Mouse (Mus musculus) frontal cortex, adult 2 months (tissue): Measurements from ENCODE around the gene B9d1. TPM values are rescaled to one million over a fixed set of nuclear protein-coding genes. Genes with fewer than 3 reads are reported as not detected.

Experiments
- DNase-seq, 2 experiments: peaks; one replicate each; pipeline ENCODE4 v3.0.0; 2022; ENCODE audit warnings: low spot score in 1 of 2; ENCODE audit errors: extremely low spot score in 1 of 2
- polyA plus RNA-seq: library from polyadenylated mRNA; depleted of rRNA; stranded (reverse); fragments of >200 nt; gene quantifications from 2 replicates; pipeline ENCODE4 v1.2.3, GENCODE M21; 2012; rRNA removed

Gene B9d1
- polyA plus RNA-seq: 46.8 and 50.6 TPM in 2 replicates

DNA sequence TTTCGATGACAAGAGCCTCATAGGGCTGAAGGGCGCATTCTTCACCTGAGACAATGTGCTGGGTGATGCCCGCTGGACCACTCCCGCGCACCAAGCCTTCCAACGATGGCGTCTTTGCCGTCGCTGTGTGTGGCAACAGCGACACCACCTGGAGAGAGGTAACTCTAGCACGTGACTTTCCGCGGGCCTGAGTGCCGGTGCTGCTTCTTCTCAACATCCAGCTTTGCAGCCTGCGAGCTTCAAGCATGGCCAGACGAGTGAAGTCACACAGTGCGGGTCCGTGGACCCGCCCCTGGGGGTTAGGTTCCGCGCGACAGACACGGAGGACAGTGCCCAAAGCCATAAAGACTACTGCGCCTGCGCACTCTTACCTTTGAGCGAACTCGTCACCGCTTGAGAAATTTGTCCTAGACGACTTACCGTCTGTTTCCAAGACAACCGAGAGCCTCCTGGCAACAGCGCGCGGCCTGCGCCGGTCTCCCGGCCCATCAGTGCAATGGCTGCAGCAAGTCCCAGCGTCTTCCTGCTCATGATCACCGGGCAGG is at the start of gene B9d1:
Gene B9d1, plus strand, starts transcription at position 432 of the 545 bp plus-strand sequence.
- peak; percentile 97 to 100 for DNase-seq

DNA sequence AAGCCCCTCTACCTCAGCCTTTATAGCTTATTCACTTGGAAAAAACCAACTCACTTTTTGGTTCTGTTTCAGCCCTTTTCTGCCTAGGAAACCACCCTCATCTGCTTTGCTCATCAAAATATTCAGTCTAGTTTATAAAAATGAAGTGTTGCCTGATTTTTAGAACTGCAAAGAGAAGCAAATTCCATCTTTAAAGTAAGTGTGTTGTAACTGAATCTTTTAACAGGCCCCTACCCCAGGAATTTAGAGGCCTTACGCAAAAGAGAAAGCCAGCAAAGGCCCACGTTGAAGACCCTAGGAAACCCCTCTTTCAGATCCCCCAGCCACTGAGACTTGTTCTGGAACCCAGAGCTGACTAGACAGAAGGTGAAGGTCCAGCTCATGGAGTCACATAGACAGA is 40.9 kb upstream of the B9d1 start:
- DNase-seq: no peak

DNA sequence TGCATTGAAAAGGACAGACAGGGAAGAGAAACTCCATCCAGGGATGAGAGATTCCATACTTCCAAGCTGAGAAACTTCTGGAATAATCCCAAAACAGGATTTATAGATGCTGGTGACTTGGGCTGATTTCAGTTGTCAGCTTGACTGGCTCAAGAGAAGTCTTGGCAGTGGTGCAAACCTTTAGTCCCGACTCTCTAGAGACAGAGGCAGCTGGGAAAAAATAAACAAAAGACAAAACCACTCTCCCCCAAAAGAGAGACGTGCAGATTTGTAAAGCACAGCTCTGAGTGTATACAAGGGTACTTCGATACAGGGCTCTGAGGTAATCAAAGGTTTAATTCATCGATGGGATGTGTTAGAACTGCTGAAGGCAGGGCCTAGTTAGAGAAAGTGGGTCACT is 39.5 kb upstream of the B9d1 start:
- DNase-seq: no peak

DNA sequence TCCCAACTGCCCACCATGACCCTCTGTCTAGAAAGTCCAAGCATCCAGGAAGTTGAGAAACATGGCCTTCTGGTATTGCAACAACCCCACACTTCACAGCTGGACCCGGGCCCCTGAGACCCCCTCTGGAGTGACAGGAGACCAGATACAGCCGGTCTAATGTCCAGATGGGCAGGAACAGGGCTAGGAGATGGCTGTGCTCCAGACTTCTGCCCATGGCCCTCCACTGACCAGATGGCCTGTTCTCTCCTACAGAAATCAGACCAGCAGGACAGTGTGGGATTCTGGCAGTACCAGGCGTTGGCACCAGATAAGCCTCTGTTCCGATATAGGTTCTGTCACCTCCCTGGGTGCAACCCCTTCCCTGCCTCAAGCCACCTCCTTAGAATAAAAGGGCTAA is 36.4 kb upstream of the B9d1 start:
- DNase-seq: no peak

DNA sequence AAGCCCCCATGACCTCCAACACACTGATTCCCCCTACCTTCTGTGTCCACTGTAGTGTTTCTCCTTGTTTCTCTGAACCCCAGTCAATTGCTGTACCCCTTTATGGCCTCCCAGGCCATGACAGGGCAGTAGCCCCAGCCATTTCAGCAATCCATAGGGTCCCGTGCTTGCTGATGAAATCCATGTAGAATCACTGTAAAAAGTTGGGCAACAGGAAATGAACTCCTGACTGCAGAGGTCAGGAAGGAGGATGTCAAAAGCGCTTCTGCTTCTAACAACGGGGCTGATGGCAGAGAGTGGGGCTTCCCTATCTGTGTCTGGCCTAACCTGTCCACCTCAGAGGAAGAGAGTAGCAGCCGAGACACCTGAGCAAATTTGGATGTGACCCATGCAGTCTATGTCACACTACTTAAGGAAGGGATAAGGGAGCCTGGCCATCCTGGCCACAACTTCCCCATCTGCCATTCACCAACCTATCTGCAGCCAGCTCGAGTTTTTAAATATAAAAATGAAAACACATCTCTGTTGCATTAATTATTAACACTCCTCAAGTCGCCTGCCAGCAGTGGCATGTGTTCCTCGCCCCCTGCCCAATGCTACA is 35.5 kb upstream of the B9d1 start:
- DNase-seq: no peak

DNA sequence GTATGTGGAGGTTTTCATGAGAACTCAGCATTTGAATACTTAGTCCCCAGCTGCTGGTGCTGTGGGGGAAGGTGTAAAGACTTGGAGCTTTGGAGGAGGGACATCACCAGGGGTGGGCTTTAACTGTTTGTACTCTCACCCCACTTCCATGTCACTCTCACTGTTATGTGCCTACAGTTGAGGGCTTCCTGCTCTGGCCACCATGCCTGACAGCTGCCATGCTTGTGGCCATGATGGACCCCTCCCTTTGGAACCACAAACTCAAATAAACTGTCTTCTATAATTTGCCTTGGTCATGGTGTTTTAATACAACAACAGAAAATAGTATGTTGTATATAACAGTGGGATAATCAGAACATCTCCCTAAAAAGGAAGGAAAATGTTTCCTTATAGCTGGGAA is 34.1 kb upstream of the B9d1 start:
- DNase-seq: no peak

DNA sequence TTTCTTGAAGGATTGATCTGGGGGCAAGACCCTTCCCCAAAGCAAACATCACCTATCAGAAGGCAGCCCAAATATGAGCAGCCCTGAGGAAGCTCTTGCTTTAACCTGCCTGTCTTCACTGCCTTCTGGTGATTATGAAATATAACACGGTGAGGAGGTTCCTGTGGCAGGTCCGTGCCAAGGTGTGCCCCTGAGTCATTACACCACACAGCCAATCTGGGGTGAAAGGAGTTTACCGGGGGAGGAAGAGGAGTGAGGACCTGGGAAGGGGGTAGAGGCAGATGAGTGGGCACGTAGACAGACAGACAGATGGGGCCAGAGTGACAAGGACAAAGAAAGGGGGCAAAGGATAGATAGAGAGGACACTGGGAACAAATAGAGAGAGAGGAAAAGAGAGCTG is 31.3 kb upstream of the B9d1 start:
- no peak for DNase-seq

DNA sequence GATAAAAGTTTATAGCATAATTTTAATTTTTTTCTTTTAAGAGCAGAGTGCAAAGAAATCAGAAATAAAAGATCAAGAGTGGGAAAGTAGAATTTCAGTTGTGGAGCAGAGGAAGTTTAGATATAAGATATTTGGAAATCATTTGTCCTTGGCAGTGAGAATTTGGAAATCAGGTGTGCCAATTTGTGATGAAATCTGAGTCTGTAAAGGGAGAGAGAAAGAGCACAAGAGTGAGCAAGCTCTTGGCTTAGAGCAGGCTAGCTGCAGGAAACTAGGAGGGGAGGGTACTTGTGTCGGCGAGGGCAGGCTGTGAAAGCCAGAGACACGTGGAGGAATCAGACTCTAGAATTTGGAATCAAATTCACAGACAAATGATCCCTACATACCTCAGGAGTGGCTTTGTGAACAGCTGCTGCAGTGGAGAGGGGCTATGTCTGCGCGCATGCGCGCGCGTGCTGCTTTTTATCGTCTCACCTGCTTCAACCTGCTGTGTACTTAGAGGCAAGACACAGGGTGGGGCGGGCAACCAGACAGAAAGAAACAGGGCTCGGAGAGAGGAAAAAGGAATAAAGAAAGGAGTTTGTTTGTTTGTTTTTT is 28.1 kb upstream of the B9d1 start:
- peak in 1 of 2 experiments; percentile 50 for DNase-seq

DNA sequence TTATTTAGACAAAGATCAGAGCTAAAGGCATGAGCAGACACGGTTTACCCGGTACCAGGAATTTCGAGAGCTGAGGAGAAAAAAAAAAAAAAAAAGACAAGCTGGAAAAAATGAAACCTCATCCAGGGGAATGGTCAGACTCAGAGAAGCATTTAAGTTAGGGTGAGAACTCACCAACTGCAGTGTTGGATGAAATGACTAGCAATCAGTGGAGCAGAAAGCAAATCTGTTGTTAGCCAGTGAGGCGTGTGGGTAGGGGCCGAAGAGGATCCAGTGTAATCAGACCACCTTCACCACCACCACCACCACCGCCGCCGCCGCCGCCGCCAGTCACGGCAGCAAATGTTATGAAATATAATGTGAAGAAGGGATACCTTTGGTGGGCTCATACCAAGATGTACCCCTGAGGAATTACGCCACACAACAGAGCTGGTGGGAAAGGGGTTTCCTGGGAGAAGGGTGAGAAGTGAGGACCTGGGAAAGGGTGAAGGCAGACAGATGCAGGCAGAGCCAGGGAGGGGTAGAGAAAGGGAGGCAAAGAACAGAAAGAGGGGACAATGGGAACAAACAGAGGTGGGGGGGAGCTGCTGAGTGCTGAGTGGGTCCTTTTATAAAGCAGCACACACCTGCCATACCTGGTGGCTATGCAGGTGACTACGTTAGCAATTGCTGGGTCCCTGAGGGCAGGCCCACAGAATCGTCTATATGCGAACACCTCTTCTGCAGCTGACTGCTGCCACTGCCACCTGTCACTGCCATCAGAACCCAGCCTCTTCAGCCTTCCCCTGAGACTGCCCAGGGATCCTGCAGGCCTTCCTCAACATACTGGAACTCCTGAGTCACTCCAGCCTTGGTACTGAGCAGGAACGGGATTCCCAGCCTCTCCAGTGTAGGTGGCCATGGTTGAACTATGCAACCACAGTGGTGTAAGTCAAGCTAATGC is 27.1 kb upstream of the B9d1 start:
- DNase-seq: no peak

DNA sequence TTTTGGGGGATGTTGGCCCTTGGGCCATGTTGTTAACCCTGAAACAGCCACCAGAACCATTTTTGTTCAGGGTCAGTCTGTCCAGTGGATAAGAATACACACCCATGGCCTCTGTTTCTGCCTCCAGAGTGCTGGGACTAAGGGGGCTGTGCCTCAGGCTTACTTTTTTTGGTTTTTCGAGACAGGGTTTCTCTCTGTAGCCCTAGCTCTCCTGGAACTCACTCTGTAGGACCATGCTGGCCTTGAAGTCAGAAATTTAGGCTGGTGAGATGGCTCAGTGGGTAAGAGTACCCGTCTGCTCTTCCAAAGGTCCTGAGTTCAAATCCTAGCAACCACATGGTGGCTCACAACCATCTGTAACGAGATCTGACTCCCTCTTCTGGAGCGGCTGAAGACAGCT is 26.2 kb upstream of the B9d1 start:
- DNase-seq: no peak

DNA sequence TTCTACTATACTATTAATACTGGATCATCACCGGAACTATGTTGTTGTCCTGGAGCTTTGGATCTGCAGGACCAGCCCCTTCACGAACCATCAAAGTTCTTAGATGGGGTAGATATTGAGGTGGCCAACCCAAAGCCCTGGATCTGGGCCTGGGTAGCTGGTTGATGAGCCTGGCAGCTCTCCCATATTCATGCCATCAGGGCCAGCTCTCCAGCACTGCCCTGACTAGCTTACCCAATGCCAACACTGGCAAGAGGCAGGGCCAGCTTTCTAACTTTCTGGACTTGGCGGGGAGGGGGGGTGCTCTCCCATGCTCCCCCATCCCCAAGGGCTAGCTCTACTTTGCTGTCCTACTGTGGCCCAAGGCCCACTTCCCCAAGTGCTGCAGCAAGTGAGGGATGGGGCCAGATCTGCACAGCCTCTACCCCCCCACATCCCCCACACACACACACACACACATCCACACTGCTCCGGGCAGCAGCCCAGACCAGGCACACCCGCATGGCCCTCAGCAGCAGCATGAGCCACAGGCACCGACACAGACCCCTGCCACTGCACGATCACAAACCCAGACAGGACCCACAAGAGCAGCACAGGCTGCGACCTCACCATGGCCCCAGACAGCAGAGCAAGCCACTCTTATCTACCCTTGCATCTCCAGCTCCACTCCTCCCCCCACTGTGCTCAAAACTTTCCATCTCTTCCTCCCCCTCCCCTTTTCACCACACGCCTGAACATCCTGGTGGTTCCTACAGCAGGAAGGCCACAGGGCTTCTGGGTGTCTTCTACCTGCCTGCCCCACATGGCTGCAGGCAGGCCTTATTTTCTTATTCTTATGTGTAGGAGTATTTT is 23.5 kb upstream of the B9d1 start:
- DNase-seq: no peak

DNA sequence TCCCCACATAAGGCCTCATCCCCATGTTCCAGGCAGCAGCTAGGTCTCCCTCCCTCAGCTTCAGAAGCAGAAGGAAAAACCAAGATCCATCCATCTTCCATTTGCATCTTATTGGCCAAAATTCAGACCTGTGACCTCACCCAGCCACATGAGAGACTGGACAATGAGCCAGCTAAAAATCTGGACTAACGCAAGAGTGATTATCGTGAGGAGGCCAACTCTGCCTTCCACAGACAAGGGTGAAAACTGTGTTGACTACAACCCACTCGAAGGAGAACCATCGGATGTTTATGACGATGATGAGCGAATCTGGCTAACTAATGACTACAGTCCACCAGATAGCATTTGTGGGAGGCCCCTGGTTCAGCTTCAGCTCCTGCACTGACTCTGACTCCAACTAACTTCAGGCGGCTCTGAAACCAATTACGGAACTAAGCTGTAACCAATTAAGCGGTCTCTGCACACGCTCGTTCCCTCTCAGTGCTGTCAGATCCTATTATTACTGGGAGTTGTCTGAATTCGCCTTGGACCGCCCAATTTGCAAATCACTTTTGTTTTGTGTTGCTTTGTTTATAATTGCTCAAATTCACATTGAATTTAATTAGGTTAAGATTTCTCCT is 21.6 kb upstream of the B9d1 start:
- DNase-seq: no peak

DNA sequence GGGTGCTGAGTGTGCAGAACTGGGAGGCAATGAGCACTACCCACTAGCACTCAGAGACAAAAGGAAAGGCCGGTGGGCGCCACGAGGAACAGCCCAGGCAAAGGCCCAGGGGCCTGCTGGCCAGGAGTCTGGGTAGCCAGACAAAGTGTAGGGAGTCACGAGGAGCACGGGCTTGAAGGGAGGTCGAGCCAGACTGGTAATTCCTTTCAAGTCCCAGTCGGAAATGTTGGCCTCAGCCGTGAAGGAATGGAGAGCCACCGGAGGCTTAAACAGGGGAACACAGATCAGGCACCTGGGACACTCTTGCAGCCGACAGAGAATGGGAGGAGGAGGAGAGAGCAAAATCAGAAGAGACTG is 20.7 kb upstream of the B9d1 start:
- DNase-seq: no peak

DNA sequence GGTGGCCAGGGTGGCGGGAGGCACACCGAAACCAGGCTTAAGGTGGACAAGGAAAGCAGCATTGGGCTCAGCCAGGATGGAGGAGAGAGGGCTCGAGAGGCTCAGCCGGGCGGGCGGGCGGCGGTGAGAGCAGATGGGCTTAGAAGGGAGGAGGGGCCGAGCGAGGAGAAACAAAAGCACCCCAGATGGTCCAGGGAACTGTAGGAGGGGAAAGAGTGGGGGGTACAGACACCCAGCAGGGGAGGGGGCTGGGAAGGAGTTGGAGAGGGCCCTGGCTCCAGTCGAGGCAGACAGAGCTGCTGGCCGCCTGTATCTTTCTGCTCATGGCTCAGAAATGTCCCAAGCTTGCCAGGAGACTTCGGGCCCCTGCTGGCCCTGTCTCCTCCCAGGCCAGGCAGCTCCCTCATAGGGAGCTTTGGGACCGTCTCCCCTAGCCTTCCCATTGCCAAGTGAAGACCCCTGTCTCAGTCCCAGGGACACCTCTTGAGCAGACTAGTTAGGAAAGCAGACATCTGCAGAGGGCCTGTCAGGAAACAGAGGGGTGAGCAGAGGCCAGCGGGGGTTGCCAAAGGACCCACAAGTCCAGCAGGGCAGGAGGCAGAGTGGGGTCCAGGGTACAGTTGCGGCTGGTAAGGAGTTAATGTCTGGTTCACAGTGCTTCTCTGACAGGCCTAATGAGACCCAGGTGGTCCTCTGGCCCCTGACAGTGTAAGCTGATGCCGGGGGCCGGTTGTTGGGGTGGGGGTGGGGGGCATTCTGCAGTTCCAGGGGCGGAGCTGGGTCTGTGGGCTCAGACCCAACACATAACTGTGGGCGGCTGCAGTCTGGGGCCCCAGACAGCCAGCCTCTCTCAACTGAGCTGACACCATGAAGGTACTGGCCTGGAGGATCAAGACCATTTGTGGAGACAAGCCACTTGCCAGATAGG is 20.1 kb upstream of the B9d1 start, which contains the start of gene Mfap4:
Gene Mfap4, plus strand, starts transcription at position 819 of the 928 bp plus-strand sequence.
- peak in 1 of 2 experiments; percentile 77 for DNase-seq

DNA sequence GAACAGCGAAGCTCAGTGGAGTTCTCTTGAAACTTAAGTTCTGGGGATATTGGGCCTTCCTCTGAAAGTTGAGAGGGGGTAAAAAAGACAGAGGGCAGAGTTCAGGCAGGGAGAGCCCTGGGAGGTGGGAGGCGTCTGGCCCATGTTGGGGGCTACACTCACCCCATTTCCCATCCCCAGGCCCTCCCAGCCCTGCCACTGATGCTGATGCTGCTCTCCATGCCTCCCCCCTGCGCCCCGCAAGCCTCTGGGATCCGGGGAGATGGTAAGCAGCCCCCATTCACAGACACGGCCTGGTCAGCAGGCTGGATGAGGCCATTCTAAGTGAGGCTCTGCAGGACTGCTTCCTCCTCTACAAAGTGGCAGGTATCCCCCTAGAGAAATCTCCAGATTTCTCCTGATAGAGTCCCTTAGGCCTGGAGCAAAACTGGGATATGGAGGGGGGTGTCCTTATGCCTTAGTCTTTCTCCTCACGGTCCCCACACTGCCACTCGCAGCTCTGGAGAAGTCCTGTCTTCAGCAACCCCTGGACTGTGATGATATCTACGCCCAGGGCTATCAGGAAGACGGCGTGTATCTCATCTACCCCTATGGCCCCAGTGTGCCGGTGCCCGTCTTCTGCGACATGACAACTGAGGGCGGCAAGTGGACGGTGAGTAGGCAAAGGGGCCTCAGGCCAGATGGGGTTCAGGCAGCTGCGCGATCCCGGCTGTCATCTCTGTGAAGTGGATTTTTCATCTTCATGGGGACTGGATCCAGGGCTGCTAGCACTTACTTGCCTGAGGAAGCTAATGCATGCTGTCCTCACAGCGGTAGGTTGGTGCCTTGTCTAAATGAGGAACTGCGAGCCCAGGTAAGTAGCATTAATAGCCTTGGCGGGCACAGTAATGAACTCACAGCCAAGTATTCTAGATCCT is 19.1 kb upstream of the B9d1 start:
- DNase-seq: no peak

DNA sequence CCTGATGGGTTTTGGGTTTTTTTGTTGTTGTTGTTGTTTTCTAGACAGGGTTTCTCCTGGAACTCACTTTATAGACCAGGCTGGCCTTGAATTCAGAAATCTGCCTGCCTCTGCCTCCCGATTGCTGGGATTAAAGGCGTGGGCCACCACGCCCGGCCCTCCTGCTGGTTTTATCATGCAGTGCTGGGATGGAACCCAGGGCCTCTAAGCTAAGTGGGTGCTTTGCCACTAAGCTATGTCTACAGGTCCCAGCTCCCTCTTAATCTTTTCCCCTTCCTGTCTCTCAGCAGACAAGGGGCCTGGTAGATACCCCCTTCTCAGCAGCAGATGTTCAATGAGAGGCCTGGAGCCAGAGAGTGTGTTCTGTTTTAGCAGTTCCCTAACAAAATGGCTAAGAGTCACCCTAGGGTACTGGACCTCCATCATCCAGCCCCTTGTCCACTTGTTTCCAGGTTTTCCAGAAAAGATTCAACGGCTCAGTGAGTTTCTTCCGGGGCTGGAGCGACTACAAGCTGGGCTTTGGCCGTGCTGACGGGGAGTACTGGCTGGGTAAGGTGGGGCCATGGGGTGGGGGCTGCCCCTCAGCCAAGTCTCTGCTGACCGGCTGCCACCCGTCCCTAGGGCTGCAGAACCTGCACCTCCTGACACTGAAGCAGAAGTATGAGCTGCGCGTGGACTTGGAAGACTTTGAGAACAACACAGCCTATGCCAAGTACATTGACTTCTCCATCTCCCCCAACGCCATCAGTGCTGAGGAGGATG is 18.3 kb upstream of the B9d1 start:
- no peak for DNase-seq

DNA sequence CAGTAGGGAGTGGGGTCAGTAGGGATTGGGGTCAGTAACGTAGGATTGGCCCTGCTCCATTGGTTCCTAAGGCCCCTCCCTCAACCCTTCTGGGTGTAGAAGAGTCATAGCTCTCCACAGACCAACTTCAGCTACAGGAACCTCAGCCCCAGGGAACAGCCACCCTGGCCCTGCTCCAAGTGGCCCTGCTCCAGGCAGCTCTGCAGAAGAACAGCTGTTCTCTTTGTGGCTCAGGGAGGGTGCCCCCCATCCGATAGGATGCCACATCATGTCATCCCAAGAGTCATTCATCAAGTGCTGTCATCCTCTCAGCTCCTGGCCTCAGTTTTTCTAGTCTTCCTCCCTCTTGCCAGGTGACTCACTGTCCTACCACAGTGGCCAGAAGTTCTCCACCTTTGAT is 17.5 kb upstream of the B9d1 start:
- DNase-seq: peak in 1 of 2 experiments; percentile 49
